Mouse (Mus musculus): Measurements from ENCODE around the gene Atg4c. TPM values are rescaled to one million over a fixed set of nuclear protein-coding genes. Genes with fewer than 3 reads are reported as not detected.
A peak's percentile ranks its signal among the peaks of the same experiment; 100 is the strongest.

The Atg4c gene
- polyA plus RNA-seq, 1 experiment from 2014 or later = 21.3 TPM

DNA sequence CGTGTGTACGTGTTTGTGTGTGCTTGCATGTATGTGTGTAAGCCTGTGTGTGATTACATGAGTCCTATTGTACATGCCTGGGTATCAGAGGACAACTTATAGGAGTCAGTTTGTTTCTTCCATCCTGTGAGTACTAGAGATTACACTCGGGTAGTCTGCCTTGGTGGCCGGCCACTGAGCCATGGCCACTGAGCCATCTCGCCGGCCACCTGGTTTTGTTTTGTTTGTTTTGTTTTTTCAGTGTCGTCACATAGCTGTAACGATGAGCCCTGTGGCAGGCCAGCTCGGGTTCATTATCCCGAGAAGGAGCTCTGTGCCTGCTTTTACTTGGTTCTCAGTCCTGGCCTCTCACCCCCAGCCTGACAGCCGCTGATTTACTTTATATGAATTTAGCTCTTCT lies 69.9 kb downstream of the Atg4c start:
- 76% methylated on average over 11 of the region's 11 CpGs for WGBS
- Histone ChIP-seq H3K4me2 (ENCODE audit: low read length) (no peak overlapping the region), H3K9me3 (replicated peaks; ENCODE audit: control insufficient read depth, low read length, poor library complexity, severe bottlenecking) (no peaks in the 10 kb centered on the region), H3K36me3 (ENCODE audit: control insufficient read depth, insufficient read depth, low read length) (no peaks in the 10 kb centered on the region; the same call in 1 of the 2 replicates), H3K4me3 (ENCODE audit: low read depth, low read length) (no peak overlapping the region), H3K27ac (ENCODE audit: low read length) (no peak overlapping the region), H3K27me3 (ENCODE audit: control insufficient read depth, insufficient read depth, low read depth, low read length) (no peaks in the 10 kb centered on the region), H3K9ac (ENCODE audit: low read depth, low read length) (no peak overlapping the region), H3K4me1 (ENCODE audit: control insufficient read depth, insufficient read depth, low read length) (no peaks in the 10 kb centered on the region)
- no peak for ATAC-seq

DNA sequence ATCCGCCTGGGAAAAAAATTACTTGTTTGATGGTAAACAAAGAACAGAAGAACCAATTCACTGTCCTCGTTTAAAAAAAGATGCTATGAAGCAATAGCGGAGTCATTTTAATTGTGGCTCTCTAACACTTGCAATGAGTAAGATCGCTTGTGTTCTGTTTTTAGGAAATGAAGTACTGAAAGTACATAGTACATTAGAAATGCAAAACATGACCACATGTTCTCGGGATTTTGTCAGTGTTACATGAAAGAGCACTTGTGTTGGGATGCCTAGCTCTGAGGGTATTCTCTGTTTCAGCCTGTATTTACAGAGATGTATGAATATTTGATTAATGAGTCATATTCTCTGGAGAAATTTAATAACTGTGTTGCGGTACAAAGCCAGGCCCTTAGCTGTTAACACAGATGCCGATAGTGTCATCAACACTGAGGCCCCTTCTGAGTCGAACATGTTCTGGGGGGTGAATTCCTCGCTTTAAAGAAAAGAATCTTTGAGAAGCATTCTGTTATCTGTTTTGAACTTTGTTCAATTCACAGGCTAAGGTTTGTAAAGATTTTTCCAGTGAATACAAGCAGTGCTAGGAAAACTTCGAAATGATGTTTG lies 73.2 kb downstream of the Atg4c start:
- no peak for ATAC-seq
- Histone ChIP-seq H3K9ac (ENCODE audit: low read depth, low read length) (no peak overlapping the region), H3K36me3 (ENCODE audit: control insufficient read depth, insufficient read depth, low read length) (no peaks in the 10 kb centered on the region; the same call in 1 of the 2 replicates), H3K4me3 (ENCODE audit: low read depth, low read length) (no peak overlapping the region), H3K27me3 (ENCODE audit: control insufficient read depth, insufficient read depth, low read depth, low read length) (no peaks in the 10 kb centered on the region), H3K4me1 (ENCODE audit: control insufficient read depth, insufficient read depth, low read length) (no peaks in the 10 kb centered on the region), H3K27ac (ENCODE audit: low read length) (no peak overlapping the region), H3K4me2 (ENCODE audit: low read length) (no peak overlapping the region), H3K9me3 (replicated peaks; ENCODE audit: control insufficient read depth, low read length, poor library complexity, severe bottlenecking) (no peaks in the 10 kb centered on the region)
- 64% methylated on average over 10 of the region's 10 CpGs for WGBS

GRCm38 (mm10) chr4:99272860-99273259 lies 79.1 kb downstream of the Atg4c start:
- no peaks in the 10 kb centered on the region for H3K27me3 ChIP-seq (ENCODE audit: control insufficient read depth, insufficient read depth, low read depth, low read length)
- H3K4me2 ChIP-seq (ENCODE audit: low read length) = peak overlapping the region; percentile 44
- H3K36me3 ChIP-seq (ENCODE audit: control insufficient read depth, insufficient read depth, low read length) = no peaks in the 10 kb centered on the region; the same call in 1 of the 2 replicates
- 0 out of 2 replicates have a peak overlapping the region, but pooled peaks have one; percentile 12 for H3K4me3 ChIP-seq (ENCODE audit: low read depth, low read length)
- 9% methylated on average over 9 of the region's 9 CpGs for WGBS
- ATAC-seq = peak; percentile 51
- peaks cover 10% of the 10 kb centered on the region for H3K4me1 ChIP-seq (ENCODE audit: control insufficient read depth, insufficient read depth, low read length)
- peak overlapping the region; percentile 4; the same call in 1 of the 2 replicates for H3K27ac ChIP-seq (ENCODE audit: low read length)
- peak overlapping the region; percentile 18; the same call in 1 of the 2 replicates for H3K9ac ChIP-seq (ENCODE audit: low read depth, low read length)
- no peaks in the 10 kb centered on the region for H3K9me3 ChIP-seq (replicated peaks; ENCODE audit: control insufficient read depth, low read length, poor library complexity, severe bottlenecking)

DNA sequence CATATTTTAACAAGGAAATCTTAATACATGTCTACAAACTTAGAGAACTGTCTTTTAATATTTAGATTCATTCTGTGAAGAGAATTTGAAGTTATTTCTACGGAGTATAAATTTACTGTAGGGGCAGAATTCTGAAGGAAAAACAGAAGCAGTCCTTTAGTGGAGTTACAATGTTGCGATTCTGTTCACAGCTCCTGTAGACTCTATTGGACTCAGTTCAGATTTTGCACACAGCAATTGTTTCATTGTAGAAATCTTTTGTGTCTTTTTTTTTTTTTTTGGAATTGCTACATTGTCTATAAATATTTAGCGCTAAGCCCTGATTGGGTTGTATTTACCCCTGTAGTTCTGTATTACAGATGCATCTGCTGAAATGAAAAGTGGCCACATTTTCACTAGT lies 79.7 kb downstream of the Atg4c start:
- Histone ChIP-seq H3K9me3 (replicated peaks; ENCODE audit: control insufficient read depth, low read length, poor library complexity, severe bottlenecking) (no peaks in the 10 kb centered on the region), H3K9ac (ENCODE audit: low read depth, low read length) (no peak overlapping the region), H3K4me2 (ENCODE audit: low read length) (no peak overlapping the region), H3K27ac (ENCODE audit: low read length) (no peak overlapping the region), H3K4me3 (ENCODE audit: low read depth, low read length) (no peak overlapping the region), H3K36me3 (ENCODE audit: control insufficient read depth, insufficient read depth, low read length) (no peaks in the 10 kb centered on the region; the same call in 1 of the 2 replicates), H3K4me1 (ENCODE audit: control insufficient read depth, insufficient read depth, low read length) (peaks cover 10% of the 10 kb centered on the region), H3K27me3 (ENCODE audit: control insufficient read depth, insufficient read depth, low read depth, low read length) (no peaks in the 10 kb centered on the region)
- no peak for ATAC-seq
- WGBS = 79% methylated on average over 3 of the region's 3 CpGs

- Histone ChIP-seq H3K27me3 (ENCODE audit: control insufficient read depth, insufficient read depth, low read depth, low read length) (no peaks in the 10 kb centered on the region), H3K36me3 (ENCODE audit: control insufficient read depth, insufficient read depth, low read length) (no peaks in the 10 kb centered on the region), H3K4me1 (ENCODE audit: control insufficient read depth, insufficient read depth, low read length) (peaks cover 10% of the 10 kb centered on the region), H3K27ac (ENCODE audit: low read length) (no peak overlapping the region), H3K4me3 (ENCODE audit: low read depth, low read length) (no peak overlapping the region), H3K9me3 (replicated peaks; ENCODE audit: control insufficient read depth, low read length, poor library complexity, severe bottlenecking) (no peaks in the 10 kb centered on the region), H3K4me2 (ENCODE audit: low read length) (no peak overlapping the region), H3K9ac (ENCODE audit: low read depth, low read length) (no peak overlapping the region)
- ATAC-seq = peak; percentile 68
- WGBS = 31% methylated on average over 7 of the region's 7 CpGs
Observed at GRCm38 (mm10) chr4:99273979-99274378, 80.2 kb downstream of the Atg4c start.

- Histone ChIP-seq H3K36me3 (ENCODE audit: control insufficient read depth, insufficient read depth, low read length) (no peaks in the 10 kb centered on the region), H3K9ac (ENCODE audit: low read depth, low read length) (no peak overlapping the region), H3K9me3 (replicated peaks; ENCODE audit: control insufficient read depth, low read length, poor library complexity, severe bottlenecking) (no peaks in the 10 kb centered on the region), H3K27me3 (ENCODE audit: control insufficient read depth, insufficient read depth, low read depth, low read length) (no peaks in the 10 kb centered on the region), H3K4me1 (ENCODE audit: control insufficient read depth, insufficient read depth, low read length) (peaks cover 3% of the 10 kb centered on the region; the same call in 1 of the 2 replicates), H3K4me3 (ENCODE audit: low read depth, low read length) (no peak overlapping the region), H3K27ac (ENCODE audit: low read length) (no peak overlapping the region), H3K4me2 (ENCODE audit: low read length) (no peak overlapping the region)
- ATAC-seq = no peak
- 91% methylated on average over 7 of the region's 7 CpGs for WGBS
Observed at GRCm38 (mm10) chr4:99278876-99279275, 85.1 kb downstream of the Atg4c start.

GRCm38 (mm10) chr4:99281711-99282110 lies 88.0 kb downstream of the Atg4c start:
- WGBS = 90% methylated on average over 7 of the region's 7 CpGs
- ATAC-seq = no peak
- no peak overlapping the region for H3K4me3 ChIP-seq (ENCODE audit: low read depth, low read length)

DNA sequence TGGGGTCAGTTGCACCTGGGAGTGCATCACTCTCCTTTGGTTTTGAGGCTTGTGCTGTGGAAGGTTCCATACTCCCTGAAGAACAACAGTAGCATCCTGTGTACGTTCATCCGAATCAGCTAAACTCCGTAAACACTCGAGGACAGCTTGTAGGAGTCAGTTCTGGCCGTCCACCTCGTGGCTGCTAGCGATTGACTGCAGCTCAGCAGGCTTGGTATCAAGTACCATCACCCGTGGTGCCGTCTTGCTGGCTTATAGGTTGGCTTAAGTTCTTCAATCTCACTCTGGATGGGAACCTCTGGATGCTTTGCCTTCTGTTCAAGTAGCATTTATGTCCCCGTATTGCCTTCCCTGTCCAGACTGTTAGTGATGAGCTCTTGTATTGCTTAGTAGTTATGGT lies 95.6 kb downstream of the Atg4c start:
- ATAC-seq = no peak
- Histone ChIP-seq H3K27ac (ENCODE audit: low read length) (no peak overlapping the region), H3K4me3 (ENCODE audit: low read depth, low read length) (no peak overlapping the region), H3K27me3 (ENCODE audit: control insufficient read depth, insufficient read depth, low read depth, low read length) (no peaks in the 10 kb centered on the region), H3K9ac (ENCODE audit: low read depth, low read length) (no peak overlapping the region), H3K4me1 (ENCODE audit: control insufficient read depth, insufficient read depth, low read length) (no peaks in the 10 kb centered on the region), H3K4me2 (ENCODE audit: low read length) (no peak overlapping the region), H3K9me3 (replicated peaks; ENCODE audit: control insufficient read depth, low read length, poor library complexity, severe bottlenecking) (no peaks in the 10 kb centered on the region), H3K36me3 (ENCODE audit: control insufficient read depth, insufficient read depth, low read length) (no peaks in the 10 kb centered on the region)
- 87% methylated on average over 10 of the region's 10 CpGs for WGBS

More at GRCm38 (mm10) chr4:99281711-99282110, 88.0 kb downstream of the Atg4c start:
- Histone ChIP-seq H3K4me2 (ENCODE audit: low read length) (no peak overlapping the region), H3K36me3 (ENCODE audit: control insufficient read depth, insufficient read depth, low read length) (no peaks in the 10 kb centered on the region), H3K9ac (ENCODE audit: low read depth, low read length) (no peak overlapping the region), H3K9me3 (replicated peaks; ENCODE audit: control insufficient read depth, low read length, poor library complexity, severe bottlenecking) (no peaks in the 10 kb centered on the region), H3K27ac (ENCODE audit: low read length) (no peak overlapping the region), H3K27me3 (ENCODE audit: control insufficient read depth, insufficient read depth, low read depth, low read length) (no peaks in the 10 kb centered on the region), H3K4me1 (ENCODE audit: control insufficient read depth, insufficient read depth, low read length) (no peaks in the 10 kb centered on the region)

- no peak overlapping the region for H3K4me3 ChIP-seq (ENCODE audit: low read depth, low read length)
- 19% methylated on average over 4 of the region's 4 CpGs for WGBS
- ATAC-seq = no peak
Observed at GRCm38 (mm10) chr4:99298676-99299075, 104.9 kb downstream of the Atg4c start.

More at GRCm38 (mm10) chr4:99298676-99299075, 104.9 kb downstream of the Atg4c start:
- no peaks in the 10 kb centered on the region for H3K36me3 ChIP-seq (ENCODE audit: control insufficient read depth, insufficient read depth, low read length)
- no peak overlapping the region for H3K4me2 ChIP-seq (ENCODE audit: low read length)
- peaks cover 2% of the 10 kb centered on the region; the same call in 1 of the 2 replicates for H3K4me1 ChIP-seq (ENCODE audit: control insufficient read depth, insufficient read depth, low read length)
- H3K9ac ChIP-seq (ENCODE audit: low read depth, low read length) = no peak overlapping the region
- peaks cover 12% of the 10 kb centered on the region for H3K9me3 ChIP-seq (replicated peaks; ENCODE audit: control insufficient read depth, low read length, poor library complexity, severe bottlenecking)
- H3K27me3 ChIP-seq (ENCODE audit: control insufficient read depth, insufficient read depth, low read depth, low read length) = no peaks in the 10 kb centered on the region
- no peak overlapping the region for H3K27ac ChIP-seq (ENCODE audit: low read length)

Data from midbrain, embryonic 16.5 days (tissue).